Mouse (Mus musculus): ENCODE measurements around the gene Gm28051.

DNA sequence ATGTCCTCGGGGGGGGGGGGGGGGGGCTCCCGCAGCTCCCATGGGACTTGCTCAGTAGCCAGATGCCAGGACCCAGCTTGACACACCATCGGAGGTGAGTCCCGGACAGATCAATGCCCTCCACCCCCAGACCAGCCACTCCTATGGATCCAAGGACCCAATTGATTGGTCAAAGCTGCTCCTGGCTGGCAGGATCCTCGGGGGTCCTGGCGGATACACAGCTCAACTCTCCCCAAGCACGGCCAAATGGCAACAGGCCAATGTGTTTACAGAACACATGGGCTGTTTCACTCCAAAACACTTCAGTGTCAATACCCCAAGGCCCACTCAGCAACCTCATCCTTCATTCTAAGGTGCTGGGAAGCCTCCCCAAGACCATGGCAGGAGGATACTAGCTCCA is 65.8 kb downstream of the Gm28051 start:
- no peak for TF ChIP-seq CTCF (IDR thresholded peaks at IDR 0.05; ENCODE audit: extremely low read depth, insufficient read depth, low read length)
- no peak for TF ChIP-seq POLR2A (IDR thresholded peaks at IDR 0.05; ENCODE audit: extremely low read depth, insufficient read depth, low read length)

Data from cortical plate, adult 2 months (tissue).